Mouse (Mus musculus) forebrain, postnatal 0 days (tissue): Measurements from ENCODE around the gene Pfdn5. TPM values are rescaled to one million over a fixed set of nuclear protein-coding genes. Genes with fewer than 3 reads are reported as not detected.
A peak's percentile ranks its signal among the peaks of the same experiment; 100 is the strongest.

ENCODE experiments used
- ATAC-seq: fragments of 200-750 bp; cut with Nextera tagmentation; 2 replicates; pipeline ENCODE4 v1.8.0; 2017; ENCODE audit warnings: mild to moderate bottlenecking, moderate library complexity
- DNase-seq: peaks from one replicate; pipeline ENCODE4 v3.0.0-alpha.2; 2015
- H3K27ac ChIP-seq: fragments of 300-500 bp; sonication (generic); 2 replicates; pipeline ENCODE4 v1.5.1; 2014; ENCODE audit warnings: low read depth, mild to moderate bottlenecking, antibody characterized with exemption, low read length, moderate library complexity, mixed read lengths
- H3K27me3 ChIP-seq: fragments of 300-500 bp; sonication (generic); 2 replicates; pipeline ENCODE4 v1.6.1; 2014; ENCODE audit warnings: mild to moderate bottlenecking, low read length, mixed read lengths; ENCODE audit not compliant: insufficient read depth
- H3K36me3 ChIP-seq: fragments of 300-500 bp; sonication (generic); 2 replicates; pipeline ENCODE4 v1.6.1; 2014; ENCODE audit warnings: mild to moderate bottlenecking, moderate library complexity; ENCODE audit not compliant: insufficient read depth
- H3K4me1 ChIP-seq: fragments of 300-500 bp; sonication (generic); 2 replicates; pipeline ENCODE4 v1.6.1; 2014; ENCODE audit warnings: antibody characterized with exemption; ENCODE audit not compliant: insufficient read depth
- H3K4me2 ChIP-seq: fragments of 300-500 bp; sonication (generic); 2 replicates; pipeline ENCODE4 v1.6.1; 2014; ENCODE audit warnings: low read depth, mild to moderate bottlenecking, moderate library complexity
- H3K4me3 ChIP-seq: fragments of 300-500 bp; sonication (generic); 2 replicates; pipeline ENCODE4 v1.5.1; 2014; ENCODE audit warnings: low read depth, low read length, mixed read lengths
- H3K9ac ChIP-seq: fragments of 300-500 bp; sonication (generic); 2 replicates; pipeline ENCODE4 v1.6.1; 2014; ENCODE audit warnings: mild to moderate bottlenecking
- H3K9me3 ChIP-seq: fragments of 300-500 bp; sonication (generic); 2 replicates; pipeline ENCODE4 v1.6.1; 2016; ENCODE audit warnings: low read length
- CTCF ChIP-seq: sonication (generic); IDR thresholded peaks from 2 replicates; pipeline ENCODE4 v1.5.1; 2016; ENCODE audit warnings: antibody characterized with exemption, control low read depth, low read depth
- WGBS: fragments of 180-500 bp; shearing (Covaris S2); extraction: QIAGEN DNeasy Blood & Tissue Kit; methylation state at CpG from one replicate; pipeline ENCODE4 v1.1.7; 2014; 5-methylcytosine and 5-hydroxymethylcytosine counted together
- polyA plus RNA-seq: library from polyadenylated mRNA; unstranded; fragments of >200 nt; fragmentation: Nextera tagmentation; extraction: Ambion mirVana; gene quantifications from 2 replicates; pipeline ENCODE4 v1.2.1, GENCODE M21; 2015
- total RNA-seq: library from RNA; depleted of rRNA; stranded (reverse); fragments of >200 nt; gene quantifications from 2 replicates; pipeline ENCODE4 v1.2.3, GENCODE M21; 2014

Pfdn5 gene
- total and polyA plus RNA-seq, 2 experiments from 2014 or later: 177 to 518 TPM

DNA sequence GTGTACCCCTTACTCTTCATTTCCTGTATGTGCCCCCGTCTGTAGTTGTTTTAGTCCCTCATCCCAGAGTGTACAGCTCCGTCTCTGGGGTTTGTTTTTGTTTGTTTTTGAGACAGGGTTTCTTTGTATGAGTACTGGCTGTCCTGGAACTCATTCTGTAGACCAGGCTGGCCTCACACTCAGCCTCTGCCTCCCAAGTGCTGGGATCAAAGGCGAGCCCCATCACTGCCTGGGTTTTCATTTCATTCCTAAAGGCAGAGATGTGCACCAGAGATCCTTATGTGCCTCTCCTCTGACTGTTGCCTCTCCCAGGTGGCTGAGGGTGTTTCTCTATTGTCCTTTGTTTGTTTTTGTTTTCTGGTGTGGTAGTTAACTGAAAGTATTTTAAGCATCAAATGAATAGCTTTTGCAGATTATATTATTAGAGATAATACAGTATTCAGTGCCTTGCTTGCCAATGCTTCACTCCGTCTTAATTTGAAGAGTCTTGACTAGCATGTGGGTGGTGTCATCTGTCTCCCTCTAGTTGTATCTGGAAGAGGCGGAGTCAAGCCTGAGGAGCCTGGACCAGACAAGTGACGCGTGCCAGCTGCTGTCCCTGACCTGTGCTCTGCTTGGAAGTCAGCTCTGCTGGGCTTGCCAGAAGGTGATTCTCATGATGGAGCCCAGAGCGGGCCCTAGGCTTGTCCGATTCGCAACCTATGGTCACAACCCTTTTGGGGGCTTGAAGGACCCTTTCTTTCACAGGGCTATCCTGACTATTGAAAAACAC lies 15.7 kb upstream of the Pfdn5 start:
- no peak for TF ChIP-seq CTCF
- WGBS: 86% methylated on average over 10 of the region's 10 CpGs
- no peak overlapping the region for H3K9ac ChIP-seq
- no peak overlapping the region for H3K27ac ChIP-seq
- no peak overlapping the region for H3K4me3 ChIP-seq
- DNase-seq: no peak
- no peaks in the 10 kb centered on the region for H3K27me3 ChIP-seq
- H3K4me1 ChIP-seq: no peaks in the 10 kb centered on the region
- ATAC-seq: no peak
- no peaks in the 10 kb centered on the region for H3K36me3 ChIP-seq
- no peaks in the 10 kb centered on the region for H3K9me3 ChIP-seq
- no peak overlapping the region for H3K4me2 ChIP-seq

DNA sequence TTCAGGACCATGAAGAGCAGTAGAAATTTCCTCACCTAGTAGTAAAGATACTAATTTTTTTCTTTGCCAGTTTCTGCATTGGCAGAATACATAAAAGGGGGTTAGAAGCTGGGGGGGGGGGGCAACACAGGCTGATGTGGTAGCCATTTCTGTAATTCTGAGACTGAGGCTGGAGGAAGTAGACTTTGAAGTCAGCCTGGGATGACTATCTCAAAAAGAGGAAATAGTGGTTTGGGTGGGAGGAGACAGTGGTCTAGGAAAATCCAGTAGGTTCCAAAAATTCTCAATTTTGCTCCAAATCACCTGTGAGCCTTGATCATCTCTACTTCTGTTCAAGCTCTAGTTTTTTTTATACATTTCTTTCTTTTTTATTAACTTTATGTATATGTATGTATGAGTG lies 14.4 kb upstream of the Pfdn5 start:
- no peak overlapping the region for H3K9ac ChIP-seq
- ATAC-seq (no peak), DNase-seq (no peak)
- H3K9me3 ChIP-seq: no peaks in the 10 kb centered on the region
- no peak overlapping the region for H3K27ac ChIP-seq
- no peak overlapping the region for H3K4me3 ChIP-seq
- TF ChIP-seq CTCF: no peak
- no peaks in the 10 kb centered on the region for H3K36me3 ChIP-seq
- no peaks in the 10 kb centered on the region for H3K27me3 ChIP-seq
- H3K4me1 ChIP-seq: no peaks in the 10 kb centered on the region
- no peak overlapping the region for H3K4me2 ChIP-seq

DNA sequence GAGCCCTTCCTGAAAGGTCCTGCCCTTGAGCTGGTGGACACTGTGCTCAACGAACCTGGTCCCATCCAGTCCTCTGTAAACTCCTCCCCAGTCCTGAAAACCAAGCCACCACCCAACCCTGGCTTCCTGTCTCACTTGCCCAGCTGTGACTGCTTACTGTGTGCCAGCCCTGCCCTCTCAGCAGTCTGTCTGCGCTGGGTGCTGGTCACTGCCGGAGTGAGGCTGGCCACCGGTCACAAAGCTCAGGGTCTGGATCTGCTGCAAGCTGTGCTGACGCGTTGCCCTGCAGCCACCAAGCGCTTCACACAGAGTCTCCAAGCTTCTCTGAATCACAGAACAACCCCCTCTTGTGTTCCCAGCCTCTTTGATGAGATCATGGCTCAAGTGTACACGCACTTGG lies 10.6 kb upstream of the Pfdn5 start:
- 94% methylated on average over 8 of the region's 8 CpGs for WGBS
- DNase-seq (no peak), ATAC-seq (no peak)
- H3K9ac ChIP-seq: no peak overlapping the region
- no peaks in the 10 kb centered on the region for H3K27me3 ChIP-seq
- H3K4me1 ChIP-seq: no peaks in the 10 kb centered on the region
- no peak overlapping the region for H3K4me2 ChIP-seq
- no peak for TF ChIP-seq CTCF
- no peaks in the 10 kb centered on the region for H3K9me3 ChIP-seq
- H3K4me3 ChIP-seq: no peak overlapping the region
- no peak overlapping the region for H3K27ac ChIP-seq
- no peaks in the 10 kb centered on the region for H3K36me3 ChIP-seq

DNA sequence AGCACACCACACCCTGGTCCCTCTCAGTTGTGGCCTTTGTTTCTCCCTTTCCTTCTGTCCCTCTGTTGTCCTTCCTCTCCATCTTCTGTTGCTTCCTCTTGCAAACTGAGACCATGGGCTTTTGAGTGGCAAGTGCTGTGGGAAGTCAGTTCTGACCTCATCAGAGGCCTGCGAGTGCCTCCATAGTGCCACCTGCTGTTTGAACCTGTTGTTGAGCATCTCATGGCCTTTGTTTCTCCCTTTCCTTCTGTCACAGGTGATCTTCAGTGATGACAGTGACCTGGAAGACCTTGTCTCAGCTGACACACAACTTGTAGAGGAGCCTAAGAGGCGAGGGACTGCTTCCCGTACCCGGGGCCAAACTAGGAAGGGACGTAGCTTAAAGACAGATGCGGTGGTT lies 9.7 kb upstream of the Pfdn5 start:
- peak; percentile 69 for TF ChIP-seq CTCF
- Histone ChIP-seq H3K4me2 (no peak overlapping the region), H3K36me3 (no peaks in the 10 kb centered on the region), H3K9ac (no peak overlapping the region), H3K27me3 (no peaks in the 10 kb centered on the region), H3K4me1 (no peaks in the 10 kb centered on the region), H3K4me3 (no peak overlapping the region), H3K27ac (no peak overlapping the region), H3K9me3 (no peaks in the 10 kb centered on the region)
- no peak for ATAC-seq
- peak; percentile 45 for DNase-seq
- 88% methylated on average over 6 of the region's 6 CpGs for WGBS

DNA sequence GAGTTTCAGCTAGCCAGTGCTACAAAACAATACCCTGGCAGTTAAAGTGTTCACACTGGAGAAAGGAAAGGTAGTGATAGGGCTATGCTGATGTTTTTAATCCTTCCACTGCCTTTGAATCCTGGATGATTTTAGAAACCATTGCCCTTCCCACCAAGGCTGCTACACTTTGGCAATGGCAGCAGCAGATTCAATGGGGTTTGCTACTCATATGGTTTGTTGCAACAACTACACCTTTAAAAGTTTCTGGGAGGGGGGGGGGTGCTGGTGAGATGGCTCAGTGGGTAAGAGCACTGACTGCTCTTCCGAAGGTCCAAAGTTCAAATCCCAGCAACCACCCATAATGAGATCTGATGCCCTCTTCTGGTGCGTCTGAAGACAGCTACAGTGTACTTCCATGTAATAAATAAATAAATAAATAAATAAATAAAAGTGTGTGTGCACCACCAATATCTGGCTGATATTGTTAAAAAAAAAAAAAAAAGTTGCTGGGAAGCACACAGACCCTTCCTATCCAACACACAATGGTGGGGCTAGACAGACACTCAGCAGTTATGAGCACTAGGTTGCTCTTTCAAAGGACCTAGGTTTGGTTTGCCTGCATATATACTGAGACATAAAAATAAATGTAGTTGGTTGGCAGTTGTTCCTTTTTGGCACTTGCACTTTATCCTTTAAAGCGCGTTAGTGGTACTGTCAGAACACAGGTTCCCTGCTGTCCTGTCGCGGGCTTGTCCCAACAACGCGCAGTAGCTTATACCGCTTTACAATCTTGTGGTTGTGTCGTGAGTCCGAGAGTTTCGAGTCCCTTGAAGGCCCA lies 1.1 kb upstream of the Pfdn5 start:
- Histone ChIP-seq H3K36me3 (peaks cover 11% of the 10 kb centered on the region; the same call in 1 of the 2 replicates), H3K4me1 (peaks cover 7% of the 10 kb centered on the region), H3K27me3 (no peaks in the 10 kb centered on the region), H3K27ac (no peak overlapping the region), H3K4me3 (no peak overlapping the region), H3K4me2 (peak overlapping the region; percentile 70; the same call in 1 of the 2 replicates), H3K9ac (no peak overlapping the region), H3K9me3 (no peaks in the 10 kb centered on the region)
- no peak for TF ChIP-seq CTCF
- DNase-seq (no peak), ATAC-seq (no peak)
- 71% methylated on average over 12 of the region's 12 CpGs for WGBS

DNA sequence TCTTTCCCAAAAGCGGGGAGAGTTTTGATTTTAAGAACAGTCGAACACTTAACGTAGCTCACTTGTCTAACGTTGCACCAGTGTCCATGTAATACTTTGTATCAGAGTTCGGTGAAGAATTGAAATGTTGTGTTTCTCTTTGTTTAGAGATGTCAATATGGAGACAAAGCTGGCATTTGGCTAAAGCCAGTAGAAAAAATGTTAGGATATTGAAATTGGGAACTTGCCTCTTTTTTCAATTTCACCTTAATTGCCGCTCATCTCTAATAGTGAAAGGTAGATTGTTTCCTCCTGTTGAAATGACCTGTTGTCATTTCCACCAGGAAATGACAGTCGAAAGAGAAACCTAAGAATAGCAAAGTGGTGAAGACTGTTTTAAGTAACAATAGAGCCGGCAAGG lies 976 bp downstream of the Pfdn5 start:
- Histone ChIP-seq H3K36me3 (peaks cover 18% of the 10 kb centered on the region; the same call in 1 of the 2 replicates), H3K9me3 (no peaks in the 10 kb centered on the region), H3K9ac (peak overlapping the region; percentile 76), H3K4me2 (peak overlapping the region; percentile 70), H3K4me3 (peak overlapping the region; percentile 79), H3K27me3 (no peaks in the 10 kb centered on the region), H3K27ac (no peak overlapping the region), H3K4me1 (peaks cover 7% of the 10 kb centered on the region)
- TF ChIP-seq CTCF: no peak
- WGBS: 70% methylated on average over 8 of the region's 8 CpGs
- no peak for DNase-seq
- no peak for ATAC-seq

DNA sequence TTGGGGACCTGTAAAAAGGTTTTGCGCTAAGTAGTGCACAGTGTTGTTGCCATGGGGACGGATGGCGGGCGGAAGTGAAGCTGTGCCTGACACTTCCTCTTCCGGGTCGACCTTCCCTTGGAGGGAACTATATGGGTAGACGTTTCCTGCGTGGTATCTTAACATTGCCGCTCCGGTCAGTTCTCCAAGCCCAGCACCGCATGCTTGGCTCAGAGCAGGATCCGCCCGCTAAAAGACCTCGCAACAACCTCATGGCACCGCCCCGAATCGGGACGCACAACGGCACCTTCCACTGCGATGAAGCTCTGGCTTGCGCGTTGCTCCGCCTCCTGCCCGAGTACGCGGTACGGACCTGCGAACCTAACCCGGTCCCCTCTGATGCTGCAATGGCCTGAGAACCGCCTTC lies 5.7 kb downstream of the Pfdn5 start, which contains the start of gene Myg1:
Myg1 (plus strand) TSS at position 100 of the 406 bp plus-strand sequence.
- H3K27me3 ChIP-seq: no peaks in the 10 kb centered on the region
- 1% methylated on average over 30 of the region's 30 CpGs for WGBS
- H3K9ac ChIP-seq: peak within 1 kb of the TSS; percentile 71
- peaks cover 38% of the 10 kb centered on the region for H3K36me3 ChIP-seq
- peak within 1 kb of the TSS; percentile 68; the same call in 1 of the 2 replicates for H3K27ac ChIP-seq
- DNase-seq: peak; percentile 88
- H3K4me3 ChIP-seq: peak within 1 kb of the TSS; percentile 74
- no peaks in the 10 kb centered on the region for H3K9me3 ChIP-seq
- no peak for TF ChIP-seq CTCF
- H3K4me2 ChIP-seq: peak within 1 kb of the TSS; percentile 86
- peaks cover 22% of the 10 kb centered on the region for H3K4me1 ChIP-seq
- ATAC-seq: peak; percentile 99
